Mouse (Mus musculus) liver, embryonic 14.5 days (tissue): Measurements from ENCODE around the gene Cgnl1. TPM values are rescaled to one million over a fixed set of nuclear protein-coding genes. Genes with fewer than 3 reads are reported as not detected.
"Not testable (repeated sequence)": the region's sequence is repeated elsewhere in the genome, so short reads cannot be mapped to it uniquely, and the experiment has no call there.

Experiments used
- ATAC-seq: fragments of 200-750 bp; cut with Nextera tagmentation; 2 replicates; pipeline ENCODE4 v1.8.0; 2017; ENCODE audit warnings: moderate number of reproducible peaks, mild to moderate bottlenecking, moderate library complexity; ENCODE audit not compliant: insufficient read depth
- DNase-seq, 3 experiments: peaks; one replicate each; pipeline ENCODE4 v3.0.0-alpha.2; 2012 to 2013; ENCODE audit warnings: low read depth in 3 of 3, low spot score in 3 of 3
- H3K27ac ChIP-seq: fragments of 300-500 bp; sonication (generic); 2 replicates; pipeline ENCODE4 v1.5.1; 2014; ENCODE audit warnings: moderate library complexity, mild to moderate bottlenecking, control low read depth, inconsistent platforms
- H3K27me3 ChIP-seq: fragments of 300-500 bp; sonication (generic); 2 replicates; pipeline ENCODE4 v1.6.1; 2014; ENCODE audit warnings: mild to moderate bottlenecking, low read length, moderate library complexity; ENCODE audit not compliant: control insufficient read depth, insufficient read depth
- H3K36me3 ChIP-seq: fragments of 300-500 bp; sonication (generic); replicated peaks from 2 replicates; pipeline ENCODE4 v1.6.1; 2014; ENCODE audit warnings: low read depth; ENCODE audit not compliant: control insufficient read depth, insufficient read depth
- H3K4me1 ChIP-seq, 2 experiments: fragments of 200-500 bp in 1 of 2; fragments of 300-500 bp in 1 of 2; sonication (generic) in 1 of 2; replicated peaks; 2 replicates each; pipeline ENCODE4 v1.6.1; 2012 to 2014; ENCODE audit warnings: antibody characterized with exemption in 1 of 2, inconsistent platforms in 1 of 2, low read length in 1 of 2; ENCODE audit not compliant: control insufficient read depth in 2 of 2, insufficient read depth in 2 of 2
- H3K4me2 ChIP-seq: fragments of 300-500 bp; sonication (generic); 2 replicates; pipeline ENCODE4 v1.6.1; 2014; ENCODE audit warnings: low read depth, mild to moderate bottlenecking, control low read depth, moderate library complexity
- H3K4me3 ChIP-seq, 2 experiments: fragments of 200-500 bp in 1 of 2; fragments of 300-500 bp in 1 of 2; sonication (generic) in 1 of 2; 2 replicates each; pipeline ENCODE4 v1.5.1; 2012 to 2014; ENCODE audit warnings: low read depth in 2 of 2, low read length in 2 of 2, mild to moderate bottlenecking in 2 of 2, control low read depth in 1 of 2, inconsistent platforms in 1 of 2, moderate library complexity in 1 of 2; ENCODE audit not compliant: insufficient read depth in 1 of 2
- H3K9ac ChIP-seq: fragments of 300-500 bp; sonication (generic); replicated peaks from 2 replicates; pipeline ENCODE4 v1.6.1; 2014; ENCODE audit warnings: mild to moderate bottlenecking, control low read depth, moderate library complexity
- H3K9me3 ChIP-seq: fragments of 300-500 bp; sonication (generic); 2 replicates; pipeline ENCODE4 v1.6.1; 2016; ENCODE audit warnings: low read length, mixed read lengths; ENCODE audit not compliant: control insufficient read depth
- CTCF ChIP-seq: IDR thresholded peaks from 2 replicates; pipeline ENCODE4 v1.5.1; 2016; ENCODE audit warnings: antibody characterized with exemption, low read depth, control low read depth
- EP300 ChIP-seq: IDR thresholded peaks from 2 replicates; pipeline ENCODE4 v1.6.1; 2016; ENCODE audit warnings: antibody characterized with exemption, low read depth
- WGBS: fragments of 180-500 bp; shearing (Covaris S2); extraction: QIAGEN DNeasy Blood & Tissue Kit; methylation state at CpG from one replicate; pipeline ENCODE4 v1.1.7; 2014; ENCODE audit not compliant: insufficient replicate concordance; 5-methylcytosine and 5-hydroxymethylcytosine counted together
- polyA plus RNA-seq, 2 experiments: library from polyadenylated mRNA; depleted of rRNA in 1 of 2; stranded (reverse) in 1 of 2; unstranded in 1 of 2; fragments of >200 nt; fragmentation: Nextera tagmentation in 1 of 2; extraction: Ambion mirVana in 1 of 2; gene quantifications; 2 replicates each; pipeline versions ENCODE4 v1.2.1 to v1.2.3; 2012 to 2014

The Cgnl1 gene
- polyA plus RNA-seq, 2 experiments = 1.2 to 1.8 TPM

DNA sequence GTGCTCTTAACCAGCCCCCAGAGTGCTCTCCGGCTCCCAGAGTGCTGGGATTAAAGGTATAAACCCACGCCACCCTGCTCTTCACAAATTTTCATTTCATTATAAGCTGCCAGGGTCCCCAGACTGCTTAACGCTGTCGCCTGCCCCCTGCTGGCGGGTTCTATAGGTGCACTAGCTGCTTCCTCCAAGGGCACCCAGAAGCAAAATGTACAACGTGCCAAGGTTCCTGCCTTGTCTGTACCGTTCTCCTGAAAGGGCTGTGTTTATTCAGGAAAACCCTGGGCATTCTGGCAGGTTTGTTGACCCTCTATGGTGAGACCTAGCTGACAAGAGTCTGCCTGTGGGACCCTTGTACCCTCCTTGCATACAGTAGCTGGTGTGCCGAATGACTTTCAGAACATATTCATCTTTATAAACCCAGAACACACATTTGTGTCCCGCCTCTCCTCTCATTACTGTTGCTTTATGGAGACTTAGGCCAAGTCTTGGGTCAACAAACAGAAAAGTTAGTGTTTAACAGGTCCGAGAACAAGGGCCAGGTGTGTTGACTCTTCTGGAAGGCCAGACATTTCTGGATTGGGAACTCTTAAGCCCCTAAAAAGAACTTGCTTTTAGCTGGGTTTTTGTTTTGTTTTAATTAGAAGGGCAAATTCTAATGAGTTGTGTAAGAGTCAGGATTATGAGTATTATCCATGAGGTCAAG, 146.5 kb downstream of the Cgnl1 start:
- Histone ChIP-seq H3K27me3 (no peaks in the 10 kb centered on the region), H3K27ac (no peak overlapping the region), H3K9ac (no peak overlapping the region), H3K4me2 (no peak overlapping the region), H3K9me3 (no peaks in the 10 kb centered on the region), H3K4me1 (peaks cover 0 to 2% of the 10 kb centered on the region in 2 experiments; a peak in 2 of 4 replicates), H3K4me3 (no peak overlapping the region), H3K36me3 (no peaks in the 10 kb centered on the region)
- 24% methylated on average over 10 of the region's 10 CpGs for WGBS
- ATAC-seq (no peak), DNase-seq (no peak)
- TF ChIP-seq EP300 (no peak), CTCF (peak; percentile 85)

DNA sequence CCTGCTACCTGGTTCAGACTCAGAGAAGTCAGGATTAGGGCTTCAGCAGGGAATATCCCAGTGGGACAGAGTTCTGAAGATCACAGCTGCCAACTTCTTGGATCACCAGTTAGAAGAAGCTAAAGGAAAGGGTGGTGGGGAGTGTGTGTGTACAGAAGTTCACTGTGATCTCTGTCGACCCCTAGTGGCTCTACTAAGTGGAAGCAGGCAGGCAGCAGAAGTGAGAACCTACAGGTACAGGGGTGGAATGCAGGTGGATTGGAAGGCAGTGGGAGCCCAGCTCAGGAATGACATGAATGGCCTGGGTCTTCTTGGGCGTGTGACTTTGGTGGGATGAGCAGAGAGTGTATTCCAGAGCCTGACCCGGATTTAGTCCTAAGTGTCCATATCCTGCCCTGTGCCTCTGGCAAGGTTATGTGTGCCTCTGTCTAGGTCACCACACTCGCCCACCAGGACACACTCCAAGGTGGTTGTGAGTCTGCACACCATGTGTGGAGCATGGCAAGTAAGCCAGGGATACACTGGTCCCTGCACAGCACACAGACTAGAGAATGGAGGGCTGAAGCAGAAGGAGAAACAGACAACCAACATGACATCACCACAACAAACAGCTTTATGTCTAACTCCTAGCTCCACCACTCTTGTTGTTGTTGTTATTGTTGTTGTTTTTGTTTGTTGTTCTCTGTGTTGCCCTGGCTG, 147.4 kb downstream of the Cgnl1 start:
- no peaks in the 10 kb centered on the region for H3K36me3 ChIP-seq
- WGBS = 21% methylated on average over 4 of the region's 4 CpGs
- no peak overlapping the region for H3K4me3 ChIP-seq
- no peak overlapping the region for H3K4me2 ChIP-seq
- no peak overlapping the region for H3K27ac ChIP-seq
- H3K27me3 ChIP-seq = no peaks in the 10 kb centered on the region
- ATAC-seq = no peak
- no peak overlapping the region for H3K9ac ChIP-seq
- peaks cover 0 to 2% of the 10 kb centered on the region in 2 experiments; a peak in 2 of 4 replicates for H3K4me1 ChIP-seq
- no peaks in the 10 kb centered on the region for H3K9me3 ChIP-seq
- TF ChIP-seq CTCF (peak; percentile 81), EP300 (no peak)
- DNase-seq = no peak

- Histone ChIP-seq H3K4me3 (no peak overlapping the region), H3K27ac (no peak overlapping the region), H3K9ac (no peak overlapping the region), H3K4me1 (peaks cover 0 to 2% of the 10 kb centered on the region in 2 experiments; a peak in 2 of 4 replicates), H3K27me3 (no peaks in the 10 kb centered on the region), H3K9me3 (no peaks in the 10 kb centered on the region), H3K4me2 (no peak overlapping the region), H3K36me3 (no peaks in the 10 kb centered on the region)
- 65% methylated on average over 3 of the region's 3 CpGs for WGBS
- ATAC-seq = no peak
- no peak for DNase-seq
- TF ChIP-seq CTCF (no peak), EP300 (no peak)
Measured at GRCm38 (mm10) chr9:71622593-71622992, 148.8 kb downstream of the Cgnl1 start.

GRCm38 (mm10) chr9:71621968-71622367, 149.4 kb downstream of the Cgnl1 start:
- no peak for ATAC-seq
- Histone ChIP-seq H3K27me3 (no peaks in the 10 kb centered on the region), H3K36me3 (no peaks in the 10 kb centered on the region), H3K27ac (no peak overlapping the region), H3K9ac (no peak overlapping the region), H3K4me1 (peaks cover 0 to 2% of the 10 kb centered on the region in 2 experiments; a peak in 2 of 4 replicates), H3K4me3 (no peak overlapping the region), H3K9me3 (no peaks in the 10 kb centered on the region), H3K4me2 (no peak overlapping the region)
- no peak for DNase-seq
- 64% methylated on average over 4 of the region's 4 CpGs for WGBS
- TF ChIP-seq EP300 (no peak), CTCF (no peak)

GRCm38 (mm10) chr9:71620116-71620515, 151.3 kb downstream of the Cgnl1 start:
- ATAC-seq, H3K4me1 ChIP-seq, H3K27me3 ChIP-seq, DNase-seq, H3K9me3 ChIP-seq, H3K4me2 ChIP-seq, H3K36me3 ChIP-seq, H3K27ac ChIP-seq, H3K9ac ChIP-seq, H3K4me3 ChIP-seq: not testable (repeated sequence)
- 71% methylated on average over 5 of the region's 5 CpGs for WGBS
